Comparison of ENCODE assay signal across 17 mouse cellular contexts in the genomic region with DNA sequence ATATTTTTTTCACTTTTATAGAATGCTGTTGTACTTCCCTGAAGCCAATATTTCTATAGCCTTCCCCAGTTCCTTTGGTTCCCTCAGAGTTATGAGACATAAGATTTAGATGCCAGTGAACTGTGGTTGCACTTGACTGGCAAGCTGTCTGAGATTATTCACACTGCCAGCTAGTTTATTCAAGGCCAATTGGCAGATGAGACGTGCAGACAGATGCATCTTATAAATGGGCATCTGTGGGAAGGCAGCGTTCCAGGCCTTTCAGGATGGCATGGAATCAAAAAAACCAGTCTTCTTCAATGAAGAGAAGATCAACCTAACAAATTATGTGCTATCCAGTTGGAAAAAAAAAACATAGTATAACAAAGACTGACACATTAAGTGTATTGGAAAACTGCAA.
DNase-seq lines count a peak whose midpoint lies in the region; ATAC-seq and TF ChIP-seq lines count a peak whose summit lies in the region.
"Had no signal": no experiment of that assay in that cellular context is flagged by ENCODE, and none has a peak within 500 bp of the region (broad histone marks: within the 10 kb centered on the region; RNA-seq: fewer than 3 reads in every experiment).

No protein-coding gene starts in this region.

- no peak for TF ChIP-seq CTCF in hindbrain, postnatal 0 days (IDR thresholded peaks at IDR 0.05; ENCODE audit: low read depth)

- no peaks in the 10 kb centered on the region for H3K4me1 ChIP-seq in hindbrain, postnatal 0 days (ENCODE audit: insufficient read depth, low read length)
- H3K4me1 ChIP-seq in hindbrain, embryonic 14.5 days (replicated peaks; ENCODE audit: control insufficient read depth, insufficient read depth, low read length) = no peaks in the 10 kb centered on the region
- H3K4me1 ChIP-seq: hindbrain, embryonic 10.5 days; midbrain, embryonic 10.5 days had no signal

- H3K27me3 ChIP-seq in hindbrain, postnatal 0 days (ENCODE audit: insufficient read depth, low read length) = no peaks in the 10 kb centered on the region
- no peaks in the 10 kb centered on the region for H3K27me3 ChIP-seq in hindbrain, embryonic 14.5 days (ENCODE audit: control insufficient read depth, insufficient read depth, low read length)

- ATAC-seq in hindbrain, postnatal 0 days = no peak
- ATAC-seq in hindbrain, embryonic 14.5 days (ENCODE audit: low FRiP score) = no peak
- ATAC-seq in megakaryocyte, adult 5-6 weeks (ENCODE audit: poor library complexity, severe bottlenecking) = no peak
- ATAC-seq: inflammation-experienced regulatory T-cells, adult 6 months had no signal

- H3K9ac ChIP-seq in hindbrain, postnatal 0 days (replicated peaks; ENCODE audit: low read length) = no peak overlapping the region
- no peak overlapping the region for H3K9ac ChIP-seq in hindbrain, embryonic 14.5 days

- H3K4me2 ChIP-seq in hindbrain, postnatal 0 days (ENCODE audit: low read depth, low read length) = no peak overlapping the region
- H3K4me2 ChIP-seq in hindbrain, embryonic 14.5 days (replicated peaks) = no peak overlapping the region

- DNase-seq in hindbrain, postnatal 0 days (ENCODE audit: low spot score) = peak; percentile 66
- DNase-seq in hindbrain, embryonic 14.5 days (ENCODE audit: low spot score) = no peak
- DNase-seq in brain, embryonic 18.5 days (ENCODE audit: low read depth, low spot score) = peak; percentile 37
- DNase-seq in layer of hippocampus, adult 18-20 months (ENCODE audit: low spot score in 2 of 2) = peak; percentile 42 to 73
- DNase-seq in layer of hippocampus, postnatal 36 days = peak; percentile 56 to 57
- DNase-seq in gastrocnemius, postnatal 25 days = no peak
- DNase-seq: cerebellum, adult 8-10 months; heart, adult 2 months; kidney, adult 8-10 months; kidney, postnatal 36 days; lung, adult 18-20 months; lung, postnatal 36 days; thymus, adult 18-20 months had no signal

- WGBS in hindbrain, postnatal 0 days = 44% methylated on average over 2 of the region's 2 CpGs
- 73% methylated on average over 2 of the region's 2 CpGs for WGBS in hindbrain, embryonic 14.5 days

- H3K4me3 ChIP-seq in hindbrain, postnatal 0 days (ENCODE audit: low read length) = no peak overlapping the region
- no peak overlapping the region for H3K4me3 ChIP-seq in hindbrain, embryonic 14.5 days (replicated peaks; ENCODE audit: low read length)
- H3K4me3 ChIP-seq: heart, adult 2 months; hindbrain, embryonic 10.5 days; midbrain, embryonic 10.5 days had no signal

- no peaks in the 10 kb centered on the region for H3K9me3 ChIP-seq in hindbrain, postnatal 0 days (ENCODE audit: low read length)
- H3K9me3 ChIP-seq in hindbrain, embryonic 14.5 days (ENCODE audit: control insufficient read depth, low read length) = no peaks in the 10 kb centered on the region
- H3K9me3 ChIP-seq: hindbrain, embryonic 10.5 days; midbrain, embryonic 10.5 days had no signal

- H3K36me3 ChIP-seq in hindbrain, postnatal 0 days (ENCODE audit: insufficient read depth, low read length) = no peaks in the 10 kb centered on the region
- H3K36me3 ChIP-seq in hindbrain, embryonic 14.5 days (replicated peaks; ENCODE audit: control insufficient read depth, insufficient read depth) = no peaks in the 10 kb centered on the region
- H3K36me3 ChIP-seq: hindbrain, embryonic 10.5 days; midbrain, embryonic 10.5 days had no signal

- no peak overlapping the region for H3K27ac ChIP-seq in hindbrain, postnatal 0 days
- H3K27ac ChIP-seq in hindbrain, embryonic 14.5 days = no peak overlapping the region
- H3K27ac ChIP-seq: heart, adult 2 months; hindbrain, embryonic 10.5 days; midbrain, embryonic 10.5 days had no signal

Comparison
In these comparisons a context has a peak if more than half of its experiments do, and no peak if none do; other contexts are left out.
1. DNase-seq: peak in hindbrain, postnatal 0 days (single experiment), brain, embryonic 18.5 days (single experiment), layer of hippocampus, adult 18-20 months (2 of 2) and layer of hippocampus, postnatal 36 days (2 of 2); none in hindbrain, embryonic 14.5 days (single experiment) and gastrocnemius, postnatal 25 days (single experiment).